Mouse (Mus musculus) kidney, postnatal 10 days (tissue): ENCODE measurements around the gene Il34.
"Not testable (repeated sequence)": the region's sequence is repeated elsewhere in the genome, so short reads cannot be mapped to it uniquely, and the experiment has no call there.

Source experiments
- DNase-seq: peaks from one replicate; pipeline ENCODE4 v3.0.0; 2021; ENCODE audit warnings: mixed read lengths

Gene Il34

DNA sequence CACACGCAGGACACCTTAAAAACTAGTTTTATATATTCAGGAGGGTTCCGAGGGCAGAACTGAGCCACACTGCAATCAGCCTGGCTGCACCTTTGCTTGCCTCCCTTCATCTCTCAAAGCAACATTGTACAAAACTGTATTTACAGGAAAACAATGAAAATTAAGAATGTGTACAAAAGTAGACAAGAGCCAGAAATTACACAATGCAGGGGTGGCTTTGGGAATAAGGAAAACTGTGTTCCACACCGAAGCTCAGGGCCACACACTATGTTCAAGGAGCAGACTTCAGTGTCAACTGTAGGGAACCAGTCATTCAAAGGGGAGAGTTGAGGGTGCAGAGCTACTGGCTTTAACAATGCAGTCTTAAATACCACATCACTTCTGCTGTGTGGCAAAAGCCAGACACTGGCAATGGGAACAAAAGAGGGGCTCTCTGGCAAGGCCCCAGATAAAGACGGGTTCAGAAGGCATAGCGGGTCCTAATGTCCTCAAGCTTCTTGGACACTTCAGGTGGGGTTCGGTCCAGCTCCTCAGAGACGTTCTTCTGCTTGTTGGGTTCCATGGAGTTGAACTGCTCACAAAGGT is 4.8 kb upstream of the Il34 start:
- no peak for DNase-seq

- peak; percentile 58 for DNase-seq
Measured at GRCm38 (mm10) chr8:110809831-110810230, 4.1 kb upstream of the Il34 start.

DNA sequence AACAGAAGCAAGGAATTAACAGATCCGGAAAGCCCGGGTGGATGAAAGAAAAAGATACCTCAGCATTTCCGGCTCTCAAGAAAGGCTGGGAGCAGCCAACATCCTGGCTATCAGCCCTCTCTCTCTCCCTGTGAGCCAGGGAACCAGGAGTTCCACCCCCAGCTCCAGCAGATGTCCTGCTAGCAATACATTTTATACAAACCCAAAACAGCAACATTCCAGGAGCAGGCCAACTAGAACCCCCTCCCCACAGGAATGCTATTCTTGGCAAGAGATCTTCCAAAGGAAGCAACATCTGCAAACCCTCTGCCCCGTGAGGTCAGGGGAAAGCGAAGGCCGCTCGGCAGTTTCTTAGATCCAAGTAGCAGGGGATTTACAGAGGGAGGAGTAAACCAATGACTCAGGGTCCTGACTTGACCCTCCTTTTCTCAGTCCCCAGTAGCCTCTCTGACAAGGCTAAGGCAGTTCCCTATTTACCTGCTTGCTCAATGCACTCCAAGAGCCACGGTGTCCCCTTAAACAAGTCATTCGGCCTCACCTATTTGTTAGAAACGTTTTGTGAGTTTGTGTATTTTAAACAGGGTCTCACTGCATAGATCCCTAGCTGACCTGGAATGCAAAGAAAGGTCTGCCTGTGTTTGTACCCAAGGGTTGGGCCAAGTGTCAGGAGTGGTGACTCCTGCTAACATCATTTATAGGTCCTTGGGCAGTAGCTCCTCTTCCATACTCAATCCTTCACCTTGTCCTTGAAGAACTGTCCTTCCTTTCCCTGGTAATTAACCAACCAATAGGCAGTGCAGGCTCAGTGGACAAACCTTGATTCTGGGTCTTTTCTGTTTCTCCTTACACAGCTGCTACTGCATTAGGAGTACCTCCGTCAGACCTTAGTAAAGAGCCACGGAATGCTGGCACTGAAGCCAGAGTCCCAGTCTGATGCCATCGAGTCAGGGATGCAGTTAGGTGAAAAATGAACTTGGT is 3.1 kb upstream of the Il34 start:
- peak; percentile 79 for DNase-seq

- DNase-seq: no peak
Measured at GRCm38 (mm10) chr8:110806146-110806545, 422 bp upstream of the Il34 start.

- DNase-seq: no peak
Measured at GRCm38 (mm10) chr8:110804825-110805514, 754 bp downstream of the Il34 start.

DNA sequence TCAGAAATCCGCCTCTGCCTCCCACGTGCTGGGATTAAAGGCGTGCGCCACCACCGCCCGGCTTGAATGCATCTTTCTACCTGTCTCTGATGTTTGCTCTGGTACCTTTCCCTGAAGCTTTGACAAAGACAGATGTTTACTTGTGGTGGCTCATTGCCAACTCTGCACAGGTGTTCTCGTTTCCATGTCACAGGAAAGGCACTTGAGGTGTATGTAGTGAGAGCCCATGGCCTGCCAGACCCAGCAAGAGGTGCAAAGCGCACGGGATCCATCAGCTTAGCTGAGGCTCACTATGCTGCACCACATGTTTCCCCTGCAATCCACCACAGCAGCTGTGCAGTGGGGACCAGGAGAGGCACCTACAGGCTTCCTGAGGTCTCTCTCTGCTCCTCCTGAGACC is 1.9 kb downstream of the Il34 start:
- no peak for DNase-seq

DNA sequence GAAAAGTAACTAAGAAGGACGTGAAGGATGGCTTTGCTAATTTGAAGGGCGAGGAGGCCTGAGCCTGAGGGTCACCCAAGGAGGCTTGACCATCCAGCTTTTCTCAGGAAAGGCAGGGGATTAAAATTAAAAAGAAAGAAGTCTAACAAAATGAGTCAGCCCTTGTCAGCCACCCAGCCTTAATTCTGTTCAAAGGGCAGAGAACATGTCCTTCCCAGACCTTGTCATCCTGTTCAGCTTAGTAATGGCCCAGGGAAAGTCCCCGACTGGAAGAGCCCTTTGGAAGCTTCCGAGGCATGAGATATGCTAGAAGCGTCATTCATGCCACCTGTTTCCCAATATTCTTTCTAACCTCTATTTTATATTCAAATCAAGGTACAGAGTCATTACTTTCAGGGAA is 2.7 kb downstream of the Il34 start:
- DNase-seq: no peak

- DNase-seq: no peak
Measured at GRCm38 (mm10) chr8:110797086-110797485, 8.6 kb downstream of the Il34 start.

DNA sequence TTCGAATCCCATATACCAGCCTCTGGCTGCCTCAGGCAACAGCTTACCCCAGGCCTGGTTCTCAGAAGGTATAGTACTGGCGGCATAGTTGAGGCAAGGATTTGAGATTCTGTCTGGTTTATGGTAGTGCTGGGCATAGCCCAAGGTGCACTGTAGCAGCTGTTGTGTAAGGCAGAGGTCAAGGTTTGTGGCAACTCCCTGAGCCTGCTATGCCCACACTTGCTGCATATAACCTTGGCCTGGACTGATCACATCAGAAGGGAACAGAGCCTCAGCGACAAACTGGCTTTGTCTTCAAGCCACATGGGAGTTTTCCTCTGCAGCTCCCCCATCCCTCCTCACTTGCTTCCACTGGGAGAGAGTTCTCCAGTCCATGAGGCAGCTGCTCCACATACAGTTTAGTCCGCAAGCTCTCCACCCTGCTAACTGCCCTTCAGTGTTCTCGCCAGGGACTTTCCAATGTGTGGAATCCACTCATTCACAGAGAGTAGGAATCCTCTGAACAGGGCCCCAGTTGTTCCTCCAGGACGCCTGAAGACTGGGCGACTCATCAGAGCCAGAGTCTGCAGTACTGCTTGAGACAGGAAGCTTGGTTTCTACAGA is 11.3 kb downstream of the Il34 start:
- DNase-seq: no peak

GRCm38 (mm10) chr8:110793936-110794335 is 11.8 kb downstream of the Il34 start:
- DNase-seq: no peak

GRCm38 (mm10) chr8:110793511-110793910 is 12.2 kb downstream of the Il34 start:
- no peak for DNase-seq

DNA sequence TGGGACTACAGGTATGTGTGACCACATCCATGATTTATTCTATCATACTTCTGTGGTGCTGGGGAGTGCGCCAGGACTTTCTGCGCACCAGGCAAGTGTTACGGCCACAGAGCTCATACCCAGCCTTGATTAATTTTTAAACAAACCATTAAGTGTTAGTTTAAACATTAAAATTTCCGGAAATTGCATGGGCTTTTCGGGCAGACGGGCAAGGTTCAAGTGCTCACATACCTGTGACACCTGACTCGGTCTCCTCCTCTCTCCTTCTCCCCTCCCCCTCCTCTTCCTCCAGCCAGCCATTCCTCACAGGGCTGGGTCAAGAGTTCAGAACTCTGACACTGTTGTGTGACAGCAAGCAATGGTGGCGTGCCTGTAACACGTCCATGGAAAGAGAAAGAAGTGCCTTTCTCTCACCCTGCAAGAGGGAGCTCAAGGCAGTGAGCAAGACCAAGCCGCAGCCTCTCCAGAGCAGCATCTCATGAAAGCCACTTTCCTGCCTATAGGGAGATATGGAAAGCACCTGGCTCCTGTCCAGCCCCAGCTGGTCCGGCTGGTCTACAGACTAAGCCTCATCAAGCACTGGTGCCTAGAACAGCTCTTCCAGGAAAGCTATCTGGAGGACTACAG is 13.0 kb downstream of the Il34 start:
- peak; percentile 80 for DNase-seq

GRCm38 (mm10) chr8:110791164-110791563 is 14.6 kb downstream of the Il34 start:
- DNase-seq: no peak

DNA sequence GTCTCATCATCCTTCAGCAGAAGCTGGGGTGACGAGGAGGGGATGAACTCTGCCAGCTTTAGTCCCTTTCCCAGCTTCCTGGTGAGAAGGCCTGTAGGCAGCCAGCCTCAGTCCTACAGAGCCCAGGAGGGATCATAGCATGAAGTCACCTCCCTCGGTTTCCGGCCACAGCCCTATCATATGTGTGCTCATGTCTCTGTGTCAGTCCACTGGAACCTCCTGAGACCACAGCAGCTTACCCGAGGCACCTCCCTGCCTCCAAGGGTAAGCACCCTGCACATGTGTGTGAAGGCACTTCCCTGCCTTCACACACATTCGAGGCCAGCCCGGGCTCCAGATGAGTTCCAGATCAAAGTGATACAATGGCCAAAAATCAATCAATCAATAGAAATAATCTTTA is 15.5 kb downstream of the Il34 start:
- no peak for DNase-seq

DNA sequence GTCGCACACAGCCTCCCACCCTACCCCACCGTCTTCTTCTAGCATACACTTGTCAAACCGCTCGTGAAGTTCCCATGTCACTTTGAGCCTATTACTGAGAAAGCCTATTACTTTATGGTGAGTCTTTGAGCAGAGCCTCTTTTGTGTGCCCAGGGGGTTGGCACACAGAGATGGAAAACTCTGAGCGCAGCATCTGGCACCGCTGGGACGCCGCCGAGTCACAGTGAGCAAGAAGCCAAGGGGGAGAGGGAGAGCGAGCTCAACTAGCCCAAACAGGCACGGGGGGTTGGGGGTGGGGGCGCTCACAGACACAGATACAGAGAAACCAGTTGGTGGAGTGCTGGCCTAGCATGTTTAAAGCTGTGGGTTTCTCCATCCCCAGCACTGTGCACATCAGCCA is 16.2 kb downstream of the Il34 start:
- DNase-seq: no peak

- DNase-seq: no peak
Measured at GRCm38 (mm10) chr8:110788981-110789380, 16.7 kb downstream of the Il34 start.

DNA sequence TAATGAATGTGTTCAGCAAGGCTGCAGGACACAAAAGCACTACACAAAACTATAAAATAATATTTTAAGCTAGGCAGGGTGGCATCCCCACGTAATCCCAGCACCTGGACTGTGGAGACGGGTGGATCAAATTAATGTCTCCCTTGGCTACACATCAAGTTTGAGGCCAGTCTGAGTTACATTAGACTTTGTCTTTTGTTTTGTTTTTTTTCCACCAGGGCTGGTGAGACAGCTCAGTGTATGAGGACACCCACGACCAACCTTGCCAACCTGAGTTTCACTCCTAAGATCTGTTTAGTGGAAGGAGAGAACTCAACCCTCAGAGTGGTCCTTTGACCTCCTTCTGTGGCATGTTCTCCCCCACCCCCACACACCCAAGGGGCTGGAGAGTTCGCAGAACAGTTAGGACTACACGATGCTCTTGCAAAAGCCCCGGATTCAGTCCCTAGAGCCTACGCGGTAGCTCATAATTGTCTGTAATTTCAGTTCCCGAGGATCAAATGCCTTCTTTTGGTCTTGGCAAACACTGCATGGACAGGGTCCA is 18.2 kb downstream of the Il34 start:
- no peak for DNase-seq

DNA sequence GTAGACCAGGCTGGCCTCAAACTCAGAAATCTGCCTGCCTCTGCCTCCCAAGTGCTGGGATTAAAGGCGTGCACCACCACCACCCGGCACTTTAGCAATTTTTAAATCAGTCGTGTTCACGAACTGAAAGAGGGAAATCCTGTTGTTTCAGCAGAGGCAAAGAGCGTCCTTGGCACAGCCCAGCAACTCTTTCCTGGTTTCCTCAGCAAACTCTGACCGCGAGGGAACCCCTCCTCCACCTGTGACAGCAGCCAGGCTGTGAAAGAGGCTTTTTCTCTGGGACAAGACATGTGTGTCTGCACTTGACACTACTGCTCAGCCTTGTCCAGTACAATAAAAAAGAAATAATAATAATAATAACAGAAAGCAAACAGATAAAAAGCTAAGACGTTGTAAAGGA is 18.8 kb downstream of the Il34 start:
- DNase-seq: peak; percentile 41

DNA sequence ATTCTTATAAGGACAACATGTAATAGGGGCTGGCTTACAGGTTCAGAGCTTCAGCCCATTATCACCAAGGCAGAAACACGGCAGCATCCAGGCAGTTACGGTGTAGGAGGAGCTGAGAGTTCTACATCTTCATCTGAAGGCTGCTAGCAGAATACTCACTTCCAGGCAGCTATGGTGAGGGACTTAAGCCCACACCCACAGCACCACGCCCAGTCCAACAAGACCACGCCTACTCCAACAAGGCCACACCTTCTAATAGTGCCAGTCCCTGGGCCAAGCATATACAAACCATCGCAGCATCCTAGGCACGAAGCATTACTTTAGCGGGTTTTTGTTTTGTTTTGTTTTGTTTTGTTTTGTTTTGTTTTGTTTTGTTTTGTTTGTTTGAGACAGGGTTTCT is 19.2 kb downstream of the Il34 start:
- DNase-seq: not testable (repeated sequence)

DNA sequence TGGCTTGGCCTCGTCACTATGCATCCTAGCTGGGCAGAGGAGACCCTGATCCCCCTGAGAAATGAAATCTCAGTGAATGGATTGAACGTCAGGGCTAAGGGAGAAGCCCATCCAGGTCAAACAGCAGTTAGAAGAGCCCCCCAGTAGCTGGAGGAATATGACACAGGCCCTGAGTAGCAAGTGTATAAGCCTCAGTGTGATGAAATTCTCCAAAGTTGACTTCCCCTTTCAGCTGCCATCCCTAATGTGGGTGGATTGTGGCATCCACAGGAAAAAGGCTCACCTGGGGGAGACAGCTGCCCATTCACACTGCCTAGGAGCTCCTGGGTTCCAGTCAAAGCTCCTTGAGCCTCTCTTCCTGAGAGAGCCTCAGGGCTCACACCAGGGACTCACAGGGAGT is 20.4 kb downstream of the Il34 start:
- no peak for DNase-seq

DNA sequence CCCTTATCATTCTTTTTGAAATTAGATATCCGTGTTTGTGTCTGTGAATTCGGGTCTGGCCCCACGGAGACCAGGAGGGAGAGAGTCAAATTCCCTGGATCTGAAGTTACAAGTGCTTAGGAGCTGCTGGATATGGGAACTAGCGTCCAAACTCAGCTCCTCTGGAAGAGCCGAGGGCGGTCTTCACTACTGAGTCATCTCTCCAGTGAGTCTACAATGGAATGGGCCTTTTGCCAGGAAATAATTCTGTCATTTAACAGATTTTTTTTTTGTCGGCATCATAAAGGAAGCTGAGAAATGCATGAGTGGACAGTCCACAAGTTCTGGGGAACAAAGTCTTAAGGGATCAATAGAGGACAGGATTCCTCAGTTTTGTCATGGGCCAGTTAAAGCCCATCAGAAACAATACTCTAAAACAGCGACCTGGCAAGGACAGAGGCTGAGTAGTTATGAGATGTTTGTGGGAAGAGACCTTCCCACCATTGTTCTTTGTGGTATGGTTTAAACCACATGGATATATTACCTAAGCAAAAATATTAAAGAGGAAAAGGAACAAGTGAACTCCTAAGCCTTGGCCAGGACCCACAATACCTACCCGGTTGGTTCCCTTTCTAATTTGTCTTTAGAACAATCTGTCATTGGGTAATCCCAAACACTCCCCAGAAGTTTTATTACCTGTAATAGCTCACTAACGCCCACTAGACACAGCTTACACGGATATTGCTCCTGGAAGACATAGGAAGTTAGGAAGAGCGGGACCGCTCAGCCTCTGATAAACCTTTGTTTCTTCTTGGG is 25.6 kb downstream of the Il34 start:
- DNase-seq: peak; percentile 27

DNA sequence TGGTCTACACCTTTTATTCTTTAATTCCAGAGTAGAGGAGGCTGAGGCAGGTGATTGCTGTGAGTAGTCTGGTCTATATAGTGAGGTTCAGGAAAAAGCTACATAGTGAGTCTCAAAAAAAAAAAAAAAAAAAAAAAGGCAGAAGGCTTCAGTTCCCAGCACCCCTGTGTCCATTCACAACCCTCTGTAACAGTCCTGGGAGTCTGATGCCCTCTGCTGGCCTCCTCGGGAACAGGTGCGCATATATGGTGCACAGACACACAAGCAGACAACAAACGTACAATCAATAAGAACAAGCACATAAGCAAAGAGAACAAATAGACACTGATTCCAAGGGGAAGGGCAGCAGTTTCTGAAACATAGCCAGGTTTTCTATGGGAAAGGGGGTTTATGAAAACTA is 29.4 kb downstream of the Il34 start:
- DNase-seq: no peak
